Mouse (Mus musculus) kidney, adult 11 months (tissue): ENCODE measurements around the gene Ubfd1.

Experiments used
- DNase-seq: peaks from one replicate; pipeline ENCODE4 v3.0.0; 2022

Ubfd1 gene

DNA sequence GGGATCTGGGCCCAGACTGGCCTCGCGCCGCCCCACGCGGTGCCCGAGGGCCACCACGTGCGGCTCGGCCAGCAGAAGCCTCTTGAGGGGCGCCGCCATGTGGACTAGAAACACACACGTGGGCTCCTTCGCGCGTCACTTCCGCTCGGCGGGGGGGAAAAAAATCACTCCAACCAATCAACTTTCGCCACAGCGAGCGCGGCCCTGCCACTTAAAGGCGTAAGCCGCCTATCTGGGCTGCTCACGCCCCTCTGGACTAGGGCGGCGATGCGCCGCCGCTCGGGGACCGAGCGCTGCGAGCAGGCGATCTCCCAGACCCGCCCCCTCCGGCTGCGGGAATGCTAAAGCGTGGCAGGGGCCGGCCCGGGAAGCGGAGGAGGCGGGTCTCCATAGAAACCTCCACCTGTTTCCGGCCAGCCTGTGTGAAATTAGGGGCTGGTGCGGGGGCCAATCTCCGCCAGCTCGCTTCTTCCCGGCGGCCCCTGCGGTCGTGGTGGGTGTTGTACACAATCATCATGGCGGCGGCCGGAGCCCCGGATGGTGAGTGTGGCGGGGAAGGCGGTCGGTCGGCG, at the start of gene Ubfd1, which contains the start of gene Ears2:
Gene Ubfd1, plus strand, starts transcription at position 231 of the 572 bp plus-strand sequence.
Gene Ears2, minus strand, starts transcription at position 319 of the 572 bp plus-strand sequence.
- peak; percentile 98 for DNase-seq

DNA sequence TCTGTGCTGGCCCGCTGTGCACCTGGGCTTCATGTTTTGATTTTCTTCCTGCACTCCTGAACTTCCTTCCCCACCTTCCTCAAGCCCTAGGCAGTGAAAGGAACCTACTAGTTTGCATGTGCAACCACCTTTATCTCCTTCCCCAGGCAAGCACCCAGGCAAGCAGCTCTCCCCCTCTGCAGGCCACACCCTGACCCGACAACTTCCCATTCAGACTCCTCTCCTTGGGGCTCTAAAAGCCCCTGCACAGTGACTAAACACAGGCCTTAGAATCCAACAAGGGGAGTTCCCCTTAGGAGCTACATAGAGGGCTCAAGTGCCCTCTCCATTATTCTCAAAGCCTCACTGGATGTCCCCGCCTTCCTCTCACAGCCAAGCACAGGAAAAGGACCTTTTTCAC, 48.7 kb upstream of the Ubfd1 start:
- no peak for DNase-seq

DNA sequence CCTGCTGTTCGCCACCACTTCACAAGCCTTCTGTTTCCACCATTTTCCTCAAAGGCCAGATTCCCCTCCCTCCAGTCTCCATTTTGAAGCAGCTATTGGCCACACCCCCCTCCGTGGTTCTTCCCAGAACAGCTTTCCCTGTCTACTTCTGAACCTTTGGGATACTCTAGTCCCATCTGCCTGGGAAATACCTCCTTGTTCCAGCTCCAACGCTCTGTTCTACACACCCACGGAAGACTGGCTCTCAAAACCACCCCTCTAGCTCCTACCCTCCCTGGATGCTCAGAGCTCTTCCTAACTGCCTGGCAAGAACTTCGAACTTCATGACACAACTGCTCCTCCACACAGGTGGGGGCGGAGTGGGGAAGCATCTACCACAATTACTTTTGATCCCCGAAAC, 48.0 kb upstream of the Ubfd1 start:
- no peak for DNase-seq

DNA sequence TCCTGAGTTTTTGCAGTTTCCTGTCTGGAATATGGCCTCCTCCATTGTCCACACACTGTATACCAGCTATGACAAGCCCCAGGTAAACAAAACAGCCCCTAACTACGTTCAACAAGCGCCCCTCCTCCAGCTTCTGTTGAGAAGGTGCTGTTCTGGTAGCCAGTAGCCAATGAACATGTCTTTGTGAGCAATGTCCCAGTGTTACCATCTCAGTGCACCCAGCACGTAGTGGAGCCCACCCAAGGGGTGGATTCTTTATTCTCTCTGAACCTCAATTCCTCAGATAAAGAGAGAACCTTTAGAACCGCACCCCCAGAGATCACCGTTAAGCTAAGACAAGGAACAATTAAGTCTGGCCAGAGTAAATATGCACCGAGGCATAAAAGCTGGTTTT, 46.7 kb upstream of the Ubfd1 start:
- DNase-seq, result no peak

- DNase-seq, result peak; percentile 89
Observed at GRCm38 (mm10) chr7:122020667-122021354, 46.2 kb upstream of the Ubfd1 start, which contains the start of gene Gga2. Gga2 (minus strand) TSS chr7:122021222.

DNA sequence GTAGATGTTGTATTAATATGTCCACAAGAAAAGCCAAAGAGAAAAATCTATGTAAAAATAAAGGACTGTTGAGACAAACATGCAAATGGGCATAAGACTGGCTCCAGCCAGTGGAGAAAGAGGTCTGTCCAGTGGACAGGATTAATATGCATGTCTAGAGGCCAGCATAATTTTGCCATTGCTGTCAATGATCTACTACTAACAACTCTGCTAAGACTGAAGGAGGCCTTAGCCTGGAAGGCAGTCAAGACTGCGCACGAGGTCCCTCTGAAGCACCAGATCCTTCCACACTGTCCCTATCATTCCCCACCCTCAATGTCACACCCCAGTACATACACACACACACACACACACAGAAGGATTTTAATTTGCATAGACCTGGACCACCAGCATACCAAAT, 44.8 kb upstream of the Ubfd1 start:
- DNase-seq, result peak; percentile 71

DNA sequence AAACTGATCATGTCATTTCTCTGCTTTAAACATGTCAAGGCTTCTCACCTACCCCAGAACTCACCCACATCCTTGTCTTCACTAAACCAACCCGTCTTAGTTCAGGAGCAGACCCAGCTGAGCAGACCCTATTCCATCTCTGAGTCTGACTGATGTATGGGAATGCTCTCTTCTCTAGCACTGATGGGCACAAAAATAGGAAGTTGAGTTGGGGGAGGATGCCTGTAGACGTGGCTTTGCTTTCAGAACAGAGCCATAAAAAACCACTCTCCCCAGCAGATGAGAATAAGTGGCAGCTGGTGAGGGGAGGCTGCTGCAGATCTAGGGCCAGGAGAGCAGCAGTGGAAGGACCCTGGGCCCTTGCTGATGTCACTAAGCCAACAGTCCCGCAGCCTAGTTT, 33.6 kb upstream of the Ubfd1 start:
- no peak for DNase-seq

DNA sequence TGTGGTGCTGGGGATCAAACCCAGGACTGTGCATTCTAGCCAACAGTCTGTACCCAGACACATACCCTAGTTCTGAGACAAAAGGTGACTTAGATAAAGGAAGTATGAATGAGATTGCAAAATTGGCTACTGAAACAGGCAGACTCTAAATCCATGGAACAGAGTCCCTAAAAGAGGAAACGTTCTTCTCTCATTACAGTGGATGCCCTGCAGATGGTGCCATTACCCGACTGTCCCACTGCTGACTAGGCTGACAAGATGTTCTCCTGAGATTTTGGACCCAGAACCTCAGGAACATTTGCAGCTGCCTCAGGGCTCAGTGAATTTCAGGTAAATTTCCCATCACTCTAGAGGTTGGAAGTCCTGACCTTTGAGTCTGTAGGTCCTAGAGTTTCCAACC, 32.6 kb upstream of the Ubfd1 start:
- DNase-seq, result no peak

DNA sequence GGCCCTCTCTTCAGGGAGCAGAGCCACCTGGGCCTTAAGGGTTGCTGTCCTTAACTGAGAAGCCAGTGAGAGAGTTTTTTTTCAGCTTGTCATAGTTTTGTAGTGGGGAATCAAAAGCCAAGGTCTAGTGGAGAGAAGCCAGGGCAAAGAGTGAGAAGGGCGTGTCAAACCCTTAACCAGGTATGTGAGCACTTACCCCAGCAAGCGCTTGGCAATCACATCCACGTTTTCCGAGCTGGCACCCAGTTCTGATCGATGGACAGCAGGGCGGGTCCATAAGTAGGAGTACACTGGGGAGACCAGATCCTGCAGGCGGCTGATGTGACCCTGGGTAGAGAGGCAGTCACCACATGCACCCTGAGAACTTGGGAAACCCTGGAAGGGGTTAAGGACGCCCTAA, 22.9 kb upstream of the Ubfd1 start:
- DNase-seq, result peak; percentile 43

DNA sequence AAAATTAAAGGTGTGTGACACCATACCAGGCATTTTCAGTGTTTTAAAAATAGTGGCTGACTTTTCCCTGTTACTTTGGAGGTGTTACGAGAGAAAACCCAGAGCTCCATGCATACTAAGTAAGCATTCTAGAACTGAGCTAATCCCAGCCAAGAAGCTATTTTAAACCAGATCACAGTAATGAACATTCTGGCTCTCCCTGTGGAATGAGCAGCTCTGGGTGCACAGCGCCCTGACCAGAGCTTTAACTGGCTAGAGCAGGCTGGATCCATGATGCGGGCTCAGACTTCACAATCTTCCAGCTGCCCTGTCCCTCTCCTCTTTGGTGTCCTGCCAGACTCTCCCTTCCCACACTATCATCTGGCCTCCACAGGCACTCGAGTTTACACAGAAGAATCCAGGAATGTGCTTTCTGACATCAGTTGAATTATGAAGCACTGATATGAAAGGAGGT, 21.8 kb upstream of the Ubfd1 start:
- peak; percentile 43 for DNase-seq

- no peak for DNase-seq
Observed at GRCm38 (mm10) chr7:122045711-122046110, 21.3 kb upstream of the Ubfd1 start.

DNA sequence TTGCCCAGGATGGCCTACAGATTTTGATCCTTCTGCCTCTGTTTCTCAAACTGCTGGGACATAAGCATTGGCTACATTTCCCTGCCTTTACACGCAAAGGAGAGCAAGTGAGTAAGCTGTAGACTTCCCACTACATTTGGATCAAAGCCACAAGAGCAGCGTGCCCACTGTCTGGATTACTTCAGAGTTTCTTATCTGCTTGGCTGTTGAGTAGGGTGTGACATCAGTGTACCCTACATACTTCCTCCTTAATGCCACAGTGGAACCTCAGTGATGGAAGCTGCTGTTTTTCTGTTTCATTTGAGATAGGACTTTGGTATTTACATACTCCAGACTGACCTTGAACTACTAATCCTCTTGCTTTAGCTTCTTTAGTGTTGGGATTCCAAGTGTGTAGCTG, 20.2 kb upstream of the Ubfd1 start:
- no peak for DNase-seq

DNA sequence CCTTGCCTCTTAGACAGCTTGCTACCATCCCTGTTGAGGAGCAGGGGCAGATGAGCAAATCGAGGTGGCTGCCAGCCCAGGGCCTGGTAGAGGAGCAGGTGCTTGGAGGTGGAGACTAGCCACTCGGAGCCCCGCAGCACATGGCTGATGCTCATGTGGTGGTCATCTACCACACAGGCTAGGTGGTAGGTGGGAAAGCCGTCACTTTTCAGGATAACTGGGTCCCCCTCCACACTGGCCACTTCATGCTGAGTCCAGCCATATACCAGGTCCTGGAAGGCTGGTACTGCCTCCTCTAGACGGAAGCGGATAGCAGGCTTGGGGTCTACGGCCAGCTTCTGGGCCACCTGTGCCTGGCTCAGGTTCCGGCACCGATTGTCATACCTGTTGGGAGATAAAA, 18.8 kb upstream of the Ubfd1 start:
- DNase-seq, result no peak

DNA sequence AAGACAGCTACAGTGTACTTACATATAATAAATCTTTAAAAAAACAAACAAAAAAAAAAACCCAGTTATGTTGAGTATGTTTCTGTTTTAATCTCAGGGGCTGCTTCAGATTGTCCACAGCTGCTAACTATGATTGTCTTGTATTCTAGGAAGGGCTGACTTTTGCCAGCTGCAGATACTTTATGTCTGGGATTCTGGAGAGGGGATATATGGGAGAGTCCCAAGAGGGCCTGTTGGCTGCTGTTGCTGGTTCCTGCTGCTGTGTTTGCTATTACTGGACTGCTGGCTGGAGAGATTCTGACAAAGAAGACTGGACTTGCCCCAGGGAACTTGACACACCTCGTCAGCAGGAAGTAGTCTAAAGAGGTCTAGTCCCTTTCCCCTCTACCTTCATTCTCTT, 16.1 kb upstream of the Ubfd1 start:
- DNase-seq, result no peak

GRCm38 (mm10) chr7:122056633-122057032, 10.3 kb upstream of the Ubfd1 start:
- no peak for DNase-seq

GRCm38 (mm10) chr7:122065656-122066055, 1.3 kb upstream of the Ubfd1 start:
- DNase-seq, result no peak

DNA sequence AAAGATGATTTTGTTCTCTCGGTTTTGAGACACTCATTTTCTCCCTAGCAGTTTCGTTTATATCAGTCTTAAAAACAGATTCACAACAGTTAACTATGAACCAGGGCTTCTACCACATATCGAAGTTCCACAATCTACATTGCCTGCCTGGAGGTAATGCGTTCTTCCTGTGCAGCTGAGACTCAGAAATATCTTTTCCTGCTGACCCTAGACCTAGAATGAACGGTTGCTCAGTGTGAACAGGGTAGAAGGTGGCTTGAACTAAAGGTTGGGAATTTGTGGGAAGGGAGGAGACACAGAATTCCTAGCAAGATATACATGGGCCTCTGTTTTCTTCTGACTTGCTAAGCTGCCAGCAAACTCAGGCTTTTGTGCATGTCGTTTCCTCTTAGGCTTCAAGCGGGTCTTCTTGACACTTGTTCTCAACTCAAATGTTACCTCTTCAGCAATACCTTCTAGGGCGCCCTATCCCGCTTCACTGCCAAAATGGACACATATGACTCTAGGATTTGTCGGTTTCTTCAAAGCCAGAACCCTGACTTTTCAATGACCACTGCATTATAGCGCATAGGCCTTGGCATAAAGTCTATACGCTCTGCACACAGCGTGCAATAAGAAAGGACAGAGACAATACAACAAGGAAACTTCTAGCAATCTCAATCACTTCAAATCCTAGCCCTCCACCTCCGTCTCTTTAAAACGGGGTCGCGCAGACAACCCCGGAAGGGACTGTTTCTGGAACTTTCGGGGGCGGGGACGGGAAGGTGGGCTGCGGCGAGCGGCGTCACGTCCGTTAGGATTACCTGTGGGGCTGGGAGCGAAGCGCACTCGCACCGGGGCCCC, 652 bp upstream of the Ubfd1 start:
- no peak for DNase-seq

- no peak for DNase-seq
Observed at GRCm38 (mm10) chr7:122067517-122068381, 774 bp downstream of the Ubfd1 start.

DNA sequence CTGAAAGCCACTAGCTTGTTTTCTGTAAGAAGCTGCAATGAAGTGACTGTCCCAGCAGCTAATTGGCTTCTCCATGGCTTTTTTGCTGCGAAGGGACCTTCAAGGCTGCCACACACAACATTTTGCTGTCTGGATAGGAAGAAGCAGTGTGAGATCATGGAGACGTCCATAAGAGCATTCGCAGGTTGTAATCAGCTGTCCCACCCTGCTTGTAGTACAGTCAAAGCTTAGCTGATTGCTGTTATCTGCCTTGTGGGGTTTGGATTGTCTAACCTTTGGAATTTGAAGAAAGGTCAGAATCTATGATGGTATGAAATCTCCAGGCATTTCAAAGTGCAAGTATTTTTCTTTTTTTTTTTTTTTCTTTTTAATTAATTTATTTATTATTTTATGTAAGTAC, 7.4 kb downstream of the Ubfd1 start:
- no peak for DNase-seq

DNA sequence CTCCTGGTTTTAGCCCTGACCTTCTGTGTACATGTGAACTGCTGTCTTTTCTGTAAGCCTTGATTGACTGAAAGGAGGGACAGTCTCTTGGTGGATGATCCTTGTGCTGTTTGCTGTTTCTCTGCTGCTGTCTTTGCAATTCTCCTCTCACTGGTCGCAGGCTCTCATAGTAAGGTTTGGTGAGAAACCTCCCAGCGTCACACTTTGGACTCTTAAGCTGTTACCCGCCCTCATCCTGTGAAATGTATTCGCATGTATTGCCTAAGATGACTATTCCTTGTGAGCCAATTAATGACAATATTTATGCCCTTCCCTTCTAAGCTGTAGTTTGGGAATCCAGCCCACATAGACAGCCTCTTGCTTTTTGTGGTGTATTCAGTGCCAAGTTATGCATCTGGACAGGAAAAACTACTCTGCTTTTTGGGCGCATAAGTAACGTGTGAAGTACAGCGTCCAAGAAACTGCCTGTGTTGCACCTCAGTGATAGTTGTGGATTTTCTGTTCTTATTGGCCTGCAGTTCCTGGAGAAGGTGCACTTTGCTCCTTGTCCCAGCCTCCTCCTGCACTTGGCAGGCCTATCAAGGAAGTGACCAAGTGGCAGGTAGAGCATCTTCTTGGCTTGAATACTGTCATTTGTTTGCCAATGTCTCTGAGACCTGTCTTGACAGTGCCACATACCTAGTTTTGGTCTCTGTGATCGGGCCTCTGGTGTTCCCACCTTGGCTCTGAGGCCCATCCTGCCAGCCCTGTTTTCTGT, 13.0 kb downstream of the Ubfd1 start:
- DNase-seq, result peak; percentile 56

GRCm38 (mm10) chr7:122081071-122081470, 14.1 kb downstream of the Ubfd1 start:
- no peak for DNase-seq
